In the genomic region with DNA sequence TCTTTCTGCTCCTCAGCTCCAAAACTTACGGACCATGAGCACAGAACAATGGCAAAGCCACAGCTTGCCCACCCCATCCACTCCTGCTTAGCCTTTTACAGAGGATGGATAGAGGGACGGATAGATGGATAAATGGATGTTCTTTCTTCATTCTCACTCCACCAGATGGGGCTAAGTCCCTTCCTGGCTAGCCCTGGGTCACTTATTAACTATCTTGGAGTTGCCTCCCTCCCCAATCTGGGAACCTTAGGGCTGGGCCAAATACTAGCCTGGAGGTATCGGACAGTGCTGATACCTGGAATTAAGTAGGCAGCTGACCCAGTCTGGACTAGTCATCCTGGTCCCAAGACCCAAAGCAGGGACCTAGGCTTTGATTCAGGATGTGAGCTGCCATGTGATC, we compare ENCODE assay signal across 11 mouse cellular contexts. TPM values are rescaled to one million over a fixed set of nuclear protein-coding genes. Genes with fewer than 3 reads are reported as not detected.
DNase-seq lines count a peak whose midpoint lies in the region; ATAC-seq and TF ChIP-seq lines count a peak whose summit lies in the region.
"Had no signal": no experiment of that assay in that cellular context is flagged by ENCODE, and none has a peak within 500 bp of the region (broad histone marks: within the 10 kb centered on the region; RNA-seq: fewer than 3 reads in every experiment).

No protein-coding gene starts in this region.

- 0 out of 2 replicates have a peak, but pooled peaks have one; percentile 7 for TF ChIP-seq CTCF in layer of hippocampus, adult 2 months (conservative IDR thresholded peaks at IDR 0.05)

- peaks cover 4% of the 10 kb centered on the region; the same call in 1 of the 2 replicates for H3K36me3 ChIP-seq in heart, embryonic 10.5 days
- no peaks in the 10 kb centered on the region for H3K36me3 ChIP-seq in stomach, embryonic 16.5 days (ENCODE audit: control insufficient read depth, insufficient read depth, low read length)
- H3K36me3 ChIP-seq: limb, embryonic 10.5 days; neural tube, embryonic 15.5 days had no signal

- H3K27me3 ChIP-seq in heart, embryonic 10.5 days (ENCODE audit: insufficient read depth, poor library complexity, severe bottlenecking), result no peaks in the 10 kb centered on the region
- H3K27me3 ChIP-seq in stomach, embryonic 16.5 days (ENCODE audit: control insufficient read depth, insufficient read depth, low read length), result no peaks in the 10 kb centered on the region
- H3K27me3 ChIP-seq: neural tube, embryonic 15.5 days had no signal

- peak; percentile 38; the same call in 1 of the 2 replicates for ATAC-seq in stomach, embryonic 16.5 days (ENCODE audit: insufficient read depth, low FRiP score)
- ATAC-seq in erythroid progenitor cell, adult 5-6 weeks (replicated peaks; ENCODE audit: low FRiP score, poor library complexity, severe bottlenecking), result no peak

- peaks cover 41% of the 10 kb centered on the region for H3K4me1 ChIP-seq in heart, embryonic 10.5 days
- H3K4me1 ChIP-seq in stomach, embryonic 16.5 days (ENCODE audit: control insufficient read depth, insufficient read depth, low read length), result 0 out of 2 replicates have a peak, but pooled peaks cover 6% of the 10 kb centered on the region
- H3K4me1 ChIP-seq: neural tube, embryonic 15.5 days had no signal

- no peak overlapping the region for H3K4me3 ChIP-seq in heart, embryonic 10.5 days
- H3K4me3 ChIP-seq in layer of hippocampus, adult 2 months, result no peak overlapping the region
- no peak overlapping the region for H3K4me3 ChIP-seq in stomach, embryonic 16.5 days (replicated peaks; ENCODE audit: low read length)
- H3K4me3 ChIP-seq: limb, embryonic 10.5 days; neural tube, embryonic 15.5 days had no signal

- H3K9me3 ChIP-seq in heart, embryonic 10.5 days, result no peaks in the 10 kb centered on the region
- no peaks in the 10 kb centered on the region for H3K9me3 ChIP-seq in stomach, embryonic 16.5 days (replicated peaks; ENCODE audit: control insufficient read depth, low read length)
- H3K9me3 ChIP-seq: limb, embryonic 10.5 days; neural tube, embryonic 15.5 days had no signal

- WGBS in heart, embryonic 10.5 days, result 48% methylated on average over 3 of the region's 3 CpGs
- 58% methylated on average over 3 of the region's 3 CpGs for WGBS in stomach, embryonic 16.5 days

- H3K27ac ChIP-seq in heart, embryonic 10.5 days, result peak overlapping the region; percentile 88
- H3K27ac ChIP-seq in layer of hippocampus, adult 2 months, result no peak overlapping the region
- H3K27ac ChIP-seq in stomach, embryonic 16.5 days (ENCODE audit: low read length), result no peak overlapping the region
- H3K27ac ChIP-seq: limb, embryonic 10.5 days; neural tube, embryonic 15.5 days had no signal

- H3K4me2 ChIP-seq in stomach, embryonic 16.5 days (ENCODE audit: low read depth, low read length), result no peak overlapping the region
- H3K4me2 ChIP-seq: neural tube, embryonic 15.5 days had no signal

- H3K9ac ChIP-seq in stomach, embryonic 16.5 days (ENCODE audit: low read length), result no peak overlapping the region; the same call in 1 of the 2 replicates
- H3K9ac ChIP-seq: neural tube, embryonic 15.5 days had no signal

- no peak for DNase-seq in heart, embryonic 10.5 days (ENCODE audit: low spot score)
- no peak for DNase-seq in heart, postnatal 4 days
- DNase-seq in layer of hippocampus, adult 2 months (ENCODE audit: low spot score in 2 of 2), result no peak
- no peak for DNase-seq in layer of hippocampus, adult 11-12 months (ENCODE audit: low spot score)
- DNase-seq in liver, result peak; percentile 57
- DNase-seq in right cerebral cortex, adult 18-20 months, result no peak
- DNase-seq: cerebellum, adult 2 months had no signal

RNA-seq across cellular contexts. Expression of a gene that starts 7.3 kb away (rescaled TPM):
- 12.4 and 15.7 TPM in 2 replicates for polyA plus RNA-seq in heart, embryonic 10.5 days (2016; fragmentation: Nextera tagmentation; extraction: Ambion mirVana)
- 10 to 100 TPM; 60.5 to 63.8 TPM for total RNA-seq in heart, postnatal 4 days (2021)
- 1 to 10 TPM; 5.5 to 5.6 TPM for total RNA-seq in layer of hippocampus, adult 2 months (2021)
- polyA plus RNA-seq in stomach, embryonic 16.5 days (2015; fragmentation: Nextera tagmentation; extraction: Ambion mirVana), result 0.21 and 0.58 TPM in 2 replicates
- total RNA-seq in erythroid progenitor cell, adult 5-6 weeks (2015; ENCODE audit: low replicate concordance), result not detected in 2 replicates
- not detected in 2 replicates for total RNA-seq in erythroid progenitor cell, adult 5-6 weeks (2017; ENCODE audit: low replicate concordance)

RNA-seq across cellular contexts. Expression of a gene that starts 11.1 kb away (rescaled TPM):
- polyA plus RNA-seq in heart, embryonic 10.5 days (2016; fragmentation: Nextera tagmentation; extraction: Ambion mirVana), result 24.2 and 29.1 TPM in 2 replicates
- total RNA-seq in heart, postnatal 4 days (2021), result 10 to 100 TPM; 17.3 to 18.2 TPM
- 10 to 100 TPM; 25.6 to 26.2 TPM for total RNA-seq in layer of hippocampus, adult 2 months (2021)
- 41.8 and 42.5 TPM in 2 replicates for polyA plus RNA-seq in stomach, embryonic 16.5 days (2015; fragmentation: Nextera tagmentation; extraction: Ambion mirVana)
- 2.9 and 7.1 TPM in 2 replicates for total RNA-seq in erythroid progenitor cell, adult 5-6 weeks (2015; ENCODE audit: low replicate concordance)
- 5.6 and 9.6 TPM in 2 replicates for total RNA-seq in erythroid progenitor cell, adult 5-6 weeks (2017; ENCODE audit: low replicate concordance)

Comparison
In these comparisons a context has a peak if more than half of its experiments do, and no peak if none do; other contexts are left out.
1. RNA of a gene that starts 7.3 kb away (total RNA-seq): 60.5 to 63.8 TPM in heart, postnatal 4 days; 5.5 to 5.6 TPM in layer of hippocampus, adult 2 months and not detected in erythroid progenitor cell, adult 5-6 weeks; every median in the first group is over 4 times any median in the second.